Mouse (Mus musculus) olfactory bulb, adult 2 months (tissue): Measurements from ENCODE around the gene Zfhx3. TPM values are rescaled to one million over a fixed set of nuclear protein-coding genes. Genes with fewer than 3 reads are reported as not detected.

ENCODE experiments used
- H3K27ac ChIP-seq: fragments of 200-500 bp; 2 replicates; pipeline ENCODE4 v1.5.1; 2012; ENCODE audit warnings: low read depth, low read length; ENCODE audit not compliant: insufficient read depth
- H3K4me1 ChIP-seq: fragments of 200-500 bp; 2 replicates; pipeline ENCODE4 v1.6.1; 2012; ENCODE audit warnings: low read length; ENCODE audit not compliant: control insufficient read depth, insufficient read depth
- H3K4me3 ChIP-seq: fragments of 200-500 bp; 2 replicates; pipeline ENCODE4 v1.5.1; 2012; ENCODE audit warnings: mild to moderate bottlenecking, low read depth, low read length, moderate library complexity; ENCODE audit not compliant: insufficient read depth
- CTCF ChIP-seq: fragments of 200-500 bp; IDR thresholded peaks from 2 replicates; pipeline ENCODE4 v1.5.1; 2012; ENCODE audit warnings: low read depth, mild to moderate bottlenecking, low read length, moderate library complexity; ENCODE audit not compliant: insufficient read depth
- POLR2A ChIP-seq: fragments of 200-500 bp; IDR thresholded peaks from 2 replicates; pipeline ENCODE4 v1.6.1; 2012; ENCODE audit warnings: mild to moderate bottlenecking, low read depth, low read length, moderate library complexity; ENCODE audit not compliant: insufficient read depth
- WGBS: fragments of 180-500 bp; shearing (Covaris S2); methylation state at CpG from one replicate; pipeline ENCODE4 v1.1.7; 2018; 5-methylcytosine and 5-hydroxymethylcytosine counted together
- polyA plus RNA-seq: library from polyadenylated mRNA; stranded (reverse); fragments of >200 nt; gene quantifications from 2 replicates; pipeline ENCODE4 v1.2.4, GENCODE M21; 2012; ENCODE audit warnings: low replicate concordance; ENCODE audit not compliant: missing spikeins, insufficient read depth, insufficient read length

The Zfhx3 gene
- polyA plus RNA-seq, 1 experiment = not detected

DNA sequence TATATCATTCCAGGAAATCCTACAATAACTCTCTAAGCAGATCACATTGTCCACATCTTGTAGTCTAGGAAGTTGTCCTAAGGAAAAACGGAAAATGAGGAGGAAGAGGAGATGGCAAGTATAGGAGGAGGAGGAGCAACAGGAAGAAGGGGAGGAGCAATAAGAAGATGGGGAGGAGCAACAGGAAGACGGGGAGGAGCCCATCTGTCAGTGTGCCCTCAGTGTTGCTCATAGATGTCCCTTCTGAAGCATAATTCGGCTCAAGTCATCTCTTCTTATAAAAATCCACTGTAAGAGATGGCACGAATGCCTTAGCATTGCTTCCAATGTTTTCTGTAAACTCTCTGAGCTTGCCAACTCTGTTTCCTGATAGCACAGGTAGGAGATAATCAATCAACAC lies 640.8 kb downstream of the Zfhx3 start:
- TF ChIP-seq POLR2A (no peak), CTCF (no peak)
- 90% methylated on average over 4 of the region's 4 CpGs for WGBS
- Histone ChIP-seq H3K4me1 (no peaks in the 10 kb centered on the region), H3K27ac (no peak overlapping the region), H3K4me3 (no peak overlapping the region)

GRCm38 (mm10) chr8:108583867-108584661 lies 641.6 kb downstream of the Zfhx3 start:
- 90% methylated on average over 9 of the region's 9 CpGs for WGBS
- Histone ChIP-seq H3K4me1 (no peaks in the 10 kb centered on the region), H3K27ac (no peak overlapping the region), H3K4me3 (no peak overlapping the region)
- TF ChIP-seq POLR2A = no peak
- no peak for TF ChIP-seq CTCF

- no peak overlapping the region for H3K27ac ChIP-seq
- WGBS = 89% methylated on average over 4 of the region's 4 CpGs
- no peak overlapping the region for H3K4me3 ChIP-seq
- H3K4me1 ChIP-seq = no peaks in the 10 kb centered on the region
- TF ChIP-seq CTCF (no peak), POLR2A (no peak)
These were observed 642.2 kb downstream of the Zfhx3 start for GRCm38 (mm10) chr8:108584662-108584978.

- no peak overlapping the region for H3K27ac ChIP-seq
- TF ChIP-seq POLR2A = no peak
- TF ChIP-seq CTCF = no peak
- H3K4me3 ChIP-seq = no peak overlapping the region
- H3K4me1 ChIP-seq = no peaks in the 10 kb centered on the region
- 90% methylated on average over 7 of the region's 7 CpGs for WGBS
These were observed 648.6 kb downstream of the Zfhx3 start for GRCm38 (mm10) chr8:108591037-108591436.

DNA sequence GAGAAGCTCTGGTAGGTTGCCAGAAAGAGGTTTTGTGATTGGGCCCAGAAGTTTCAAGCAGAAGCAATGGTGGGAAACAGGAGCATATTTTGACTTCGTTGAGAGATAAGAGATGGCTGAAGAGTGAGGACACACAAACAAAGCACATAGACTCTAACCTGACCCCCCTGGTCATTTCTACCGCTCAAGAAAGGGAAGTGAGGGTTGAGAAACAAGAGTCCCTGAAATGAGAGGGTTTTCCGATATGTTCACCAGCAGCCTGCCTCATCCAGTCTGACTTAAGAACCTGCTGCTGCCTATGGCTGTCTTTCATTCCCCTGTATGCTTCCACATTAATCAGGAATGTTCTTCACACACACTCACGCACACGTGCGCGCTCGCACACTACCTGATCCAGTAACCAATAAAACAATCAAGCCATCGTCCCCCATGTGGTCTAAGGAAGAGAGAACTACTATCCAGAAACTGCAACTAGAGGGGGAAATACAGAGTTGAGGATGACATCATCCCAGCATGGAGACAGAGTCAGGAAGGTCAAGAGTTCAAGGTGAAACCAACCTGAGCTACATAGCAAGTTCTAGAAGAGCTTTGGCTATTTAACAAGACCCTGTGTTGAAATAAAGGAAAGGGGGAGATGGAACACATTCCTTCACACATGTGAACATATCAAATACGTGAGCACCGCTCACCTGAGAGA lies 649.7 kb downstream of the Zfhx3 start:
- H3K4me3 ChIP-seq = no peak overlapping the region
- WGBS = 97% methylated on average over 11 of the region's 11 CpGs
- TF ChIP-seq POLR2A (no peak), CTCF (no peak)
- H3K27ac ChIP-seq = no peak overlapping the region
- no peaks in the 10 kb centered on the region for H3K4me1 ChIP-seq

GRCm38 (mm10) chr8:108592990-108593589 lies 650.6 kb downstream of the Zfhx3 start:
- WGBS = 83% methylated on average over 13 of the region's 13 CpGs
- TF ChIP-seq POLR2A (no peak), CTCF (no peak)
- Histone ChIP-seq H3K4me1 (no peaks in the 10 kb centered on the region), H3K27ac (no peak overlapping the region), H3K4me3 (no peak overlapping the region)

GRCm38 (mm10) chr8:108593891-108594290 lies 651.4 kb downstream of the Zfhx3 start:
- no peaks in the 10 kb centered on the region for H3K4me1 ChIP-seq
- no peak overlapping the region for H3K27ac ChIP-seq
- WGBS = 45% methylated on average over 9 of the region's 9 CpGs
- no peak for TF ChIP-seq POLR2A
- TF ChIP-seq CTCF = no peak
- H3K4me3 ChIP-seq = no peak overlapping the region

GRCm38 (mm10) chr8:108594361-108595060 lies 652.1 kb downstream of the Zfhx3 start:
- 61% methylated on average over 9 of the region's 9 CpGs for WGBS
- Histone ChIP-seq H3K4me3 (no peak overlapping the region), H3K4me1 (no peaks in the 10 kb centered on the region), H3K27ac (no peak overlapping the region)
- TF ChIP-seq CTCF (no peak), POLR2A (no peak)
